Mouse (Mus musculus): ENCODE results near the gene Wdr24.

Wdr24 gene

GRCm38 (mm10) chr17:25877025-25877424, 53.6 kb downstream of the Wdr24 start:
- no peak for DNase-seq (ENCODE audit: low read depth, low spot score)

- DNase-seq (ENCODE audit: low read depth, low spot score) = no peak
These were observed 54.5 kb downstream of the Wdr24 start for GRCm38 (mm10) chr17:25877741-25878610.
